Mouse (Mus musculus): ENCODE results near the gene Trappc4.
"Not testable (repeated sequence)": the region's sequence is repeated elsewhere in the genome, so short reads cannot be mapped to it uniquely, and the experiment has no call there.

Gene Trappc4

DNA sequence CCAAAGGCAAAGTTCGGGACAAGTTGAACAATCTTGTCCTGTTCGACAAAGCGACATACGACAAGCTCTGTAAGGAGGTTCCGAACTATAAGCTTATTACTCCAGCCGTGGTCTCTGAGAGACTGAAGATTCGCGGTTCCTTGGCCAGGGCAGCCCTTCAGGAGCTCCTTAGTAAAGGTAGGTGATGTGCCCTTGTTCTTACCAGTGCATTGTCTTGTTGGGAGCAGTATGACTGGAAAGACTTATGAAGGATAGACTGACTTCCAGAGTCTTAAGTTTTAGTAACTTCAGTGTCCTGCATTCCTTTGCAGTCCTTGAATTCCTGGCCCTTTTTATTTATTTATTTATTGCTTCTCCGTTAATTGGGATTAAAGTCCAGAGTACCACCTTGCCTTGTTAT, 1.3 kb upstream of the Trappc4 start:
- not testable (repeated sequence) for DNase-seq (ENCODE audit: low spot score in 2 of 2)

DNA sequence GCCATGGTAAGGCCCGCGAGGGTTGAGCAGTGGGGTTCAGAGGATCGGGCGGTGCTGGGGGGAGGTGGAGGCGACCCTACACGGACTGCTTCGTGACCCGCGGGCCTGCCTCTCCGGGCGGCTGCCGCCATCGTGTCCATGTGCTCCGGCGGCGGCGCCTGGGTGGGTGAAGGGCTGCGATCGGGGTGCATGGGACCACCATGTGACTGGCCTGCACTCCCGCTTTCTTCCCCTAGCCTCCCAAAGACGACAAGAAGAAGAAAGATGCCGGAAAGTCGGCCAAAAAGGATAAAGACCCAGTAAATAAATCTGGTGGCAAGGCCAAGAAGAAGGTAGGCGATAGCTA, 325 bp upstream of the Trappc4 start:
- DNase-seq (ENCODE audit: low spot score in 2 of 2) = no peak

DNA sequence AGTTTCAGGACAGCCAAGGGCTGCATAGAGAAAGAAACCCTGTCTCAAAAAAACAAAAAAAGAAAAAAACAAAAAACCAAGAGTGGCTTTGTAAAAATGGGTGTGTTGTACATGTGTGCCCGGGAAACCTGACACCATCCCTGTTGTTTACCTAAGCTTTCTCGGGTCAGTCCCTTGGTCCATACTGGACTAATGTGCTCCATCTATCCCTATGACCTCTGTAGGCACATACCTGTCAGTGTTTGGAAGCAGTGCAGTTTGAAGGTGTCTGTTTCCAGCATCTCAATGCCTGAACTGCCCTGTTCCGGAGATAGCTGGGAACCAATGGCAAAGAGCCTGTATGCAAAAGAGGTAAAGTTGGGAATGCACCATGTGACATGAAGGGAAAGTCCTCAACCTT, 2.4 kb downstream of the Trappc4 start:
- DNase-seq (ENCODE audit: low spot score in 2 of 2) = no peak

- DNase-seq (ENCODE audit: low spot score in 2 of 2) = no peak
Measured at GRCm38 (mm10) chr9:44401081-44401480, 6.3 kb downstream of the Trappc4 start.

DNA sequence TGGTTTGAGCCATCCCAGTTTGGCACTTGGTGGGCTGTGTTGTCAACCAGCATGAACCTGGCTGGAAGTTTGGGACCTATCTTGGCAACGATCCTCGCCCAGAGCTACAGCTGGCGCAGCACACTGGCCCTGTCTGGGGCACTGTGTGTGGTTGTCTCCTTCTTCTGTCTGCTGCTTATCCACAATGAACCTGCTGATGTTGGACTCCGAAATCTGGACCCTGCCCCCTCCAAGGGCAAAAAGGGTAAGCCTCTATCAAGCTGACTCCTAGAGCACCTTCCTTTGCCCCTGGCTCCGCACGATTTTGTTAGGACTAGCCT, 7.6 kb downstream of the Trappc4 start:
- no peak for DNase-seq (ENCODE audit: low spot score in 2 of 2)

DNA sequence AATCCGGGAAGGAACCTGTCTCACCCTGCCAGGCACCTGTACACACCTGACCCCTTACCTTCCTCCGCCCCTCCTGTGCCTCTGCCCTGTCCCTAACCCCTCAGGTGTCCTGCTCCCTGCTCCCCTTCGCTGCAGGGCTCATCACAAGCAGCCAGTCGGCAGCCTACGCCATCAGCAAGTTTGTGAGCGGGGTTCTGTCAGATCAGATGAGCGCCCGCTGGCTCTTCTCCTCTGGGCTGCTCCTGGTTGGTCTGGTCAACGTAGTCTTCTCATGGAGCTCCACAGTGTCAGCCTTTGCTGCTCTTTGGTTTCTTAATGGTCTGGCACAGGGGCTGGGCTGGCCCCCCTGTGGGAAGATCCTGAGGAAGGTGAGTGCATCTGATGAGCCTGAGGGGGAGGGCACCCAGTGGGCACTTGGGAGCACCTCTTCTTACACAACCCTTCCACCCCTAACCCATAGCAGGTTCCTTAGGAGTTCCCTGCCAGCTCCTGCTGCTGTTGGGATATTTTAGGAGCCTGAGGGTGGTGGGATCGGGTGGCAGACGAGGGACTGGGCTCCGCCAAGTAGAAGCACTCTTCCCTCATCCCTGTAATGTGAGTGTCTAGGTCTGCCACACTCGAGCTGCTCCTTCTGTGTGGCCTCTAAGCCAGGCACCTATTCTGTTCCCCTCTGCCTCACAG, 8.1 kb downstream of the Trappc4 start:
- no peak for DNase-seq (ENCODE audit: low spot score in 2 of 2)

DNA sequence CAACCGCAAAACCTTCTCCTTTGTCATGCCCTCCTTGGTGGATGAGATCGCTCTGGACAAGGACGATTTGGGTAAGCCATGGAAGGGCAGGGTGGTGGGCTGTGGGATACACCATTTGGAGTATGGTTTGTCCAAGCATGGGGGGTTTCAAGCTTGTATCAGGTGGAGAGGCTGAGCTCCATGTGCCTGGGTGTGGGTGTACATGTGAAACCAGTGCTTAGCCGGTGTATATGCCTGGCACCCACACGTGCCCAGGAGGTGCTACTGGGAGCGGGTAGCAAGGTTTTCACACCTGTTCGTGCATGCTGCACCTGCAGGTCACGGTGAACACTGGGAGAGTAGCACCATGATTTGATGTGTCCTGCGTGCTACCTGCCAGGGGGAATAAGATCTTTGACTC, 8.8 kb downstream of the Trappc4 start:
- no peak for DNase-seq (ENCODE audit: low spot score in 2 of 2)

- no peak for DNase-seq (ENCODE audit: low spot score in 2 of 2)
Measured at GRCm38 (mm10) chr9:44398087-44398486, 9.3 kb downstream of the Trappc4 start.

DNA sequence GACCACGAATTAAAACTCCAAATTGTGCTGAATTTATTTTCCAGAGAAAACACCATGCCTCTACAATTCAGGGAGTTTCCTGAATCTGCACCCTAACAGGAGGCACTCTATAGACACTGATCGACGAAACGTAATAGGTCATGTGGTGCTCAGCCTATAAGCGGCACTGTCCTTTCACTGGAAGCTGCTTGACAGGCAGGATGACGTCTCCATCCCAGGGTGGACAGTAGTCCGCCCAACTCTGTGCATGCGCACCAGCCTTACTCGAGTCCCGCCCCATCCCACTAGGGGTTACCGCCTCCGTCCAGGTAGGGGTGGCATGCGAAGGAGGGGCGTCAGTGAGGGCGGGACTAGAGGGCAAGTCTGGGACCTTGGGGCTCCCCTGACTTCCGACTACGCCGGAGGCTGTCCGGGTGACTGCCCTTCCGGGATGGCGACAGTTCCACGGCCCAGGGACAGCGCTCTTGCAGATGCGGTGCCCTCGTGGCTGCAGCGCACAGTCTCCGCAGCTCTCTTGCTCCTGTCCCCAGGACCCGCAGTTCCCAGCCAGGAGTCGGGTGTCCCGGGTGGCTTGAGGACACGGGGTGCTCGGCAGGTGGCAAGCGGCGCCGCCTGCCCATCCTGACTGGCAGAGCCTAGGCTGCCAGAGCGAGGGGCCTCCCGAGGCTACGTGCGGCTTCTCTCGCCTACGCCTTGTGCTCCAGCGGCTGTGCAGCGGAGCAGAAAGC, 10.6 kb downstream of the Trappc4 start, which contains the start of gene Slc37a4:
Gene Slc37a4, plus strand, starts transcription at position 169 of the 728 bp plus-strand sequence.
- peak; percentile 96 to 98 for DNase-seq (ENCODE audit: low spot score in 2 of 2)

GRCm38 (mm10) chr9:44391466-44391865, 15.9 kb downstream of the Trappc4 start:
- DNase-seq (ENCODE audit: low spot score in 2 of 2) = peak in 1 of 2 experiments; percentile 81

DNA sequence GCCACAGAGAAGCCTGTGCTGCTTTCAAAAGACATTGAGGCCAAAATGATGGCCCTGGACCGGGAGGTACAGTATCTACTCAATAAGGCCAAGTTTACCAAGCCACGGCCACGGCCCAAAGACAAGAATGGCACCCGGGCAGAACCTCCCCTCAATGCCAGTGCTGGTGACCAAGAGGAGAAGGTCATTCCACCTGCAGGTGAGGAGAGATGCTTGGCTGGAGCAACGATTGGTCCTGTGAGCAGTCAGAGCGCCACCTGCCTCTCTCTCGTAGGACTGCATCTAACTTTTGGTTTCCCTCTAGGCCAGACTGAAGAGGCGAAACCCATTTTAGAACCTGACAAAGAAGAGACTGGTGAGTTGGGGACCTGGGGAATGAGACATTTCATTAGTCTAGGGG, 18.1 kb downstream of the Trappc4 start:
- DNase-seq (ENCODE audit: low spot score in 2 of 2) = peak in 1 of 2 experiments; percentile 68

GRCm38 (mm10) chr9:44387221-44387620, 20.2 kb downstream of the Trappc4 start:
- DNase-seq (ENCODE audit: low spot score in 2 of 2) = no peak

GRCm38 (mm10) chr9:44384596-44384995, 22.8 kb downstream of the Trappc4 start:
- DNase-seq (ENCODE audit: low spot score in 2 of 2) = no peak

DNA sequence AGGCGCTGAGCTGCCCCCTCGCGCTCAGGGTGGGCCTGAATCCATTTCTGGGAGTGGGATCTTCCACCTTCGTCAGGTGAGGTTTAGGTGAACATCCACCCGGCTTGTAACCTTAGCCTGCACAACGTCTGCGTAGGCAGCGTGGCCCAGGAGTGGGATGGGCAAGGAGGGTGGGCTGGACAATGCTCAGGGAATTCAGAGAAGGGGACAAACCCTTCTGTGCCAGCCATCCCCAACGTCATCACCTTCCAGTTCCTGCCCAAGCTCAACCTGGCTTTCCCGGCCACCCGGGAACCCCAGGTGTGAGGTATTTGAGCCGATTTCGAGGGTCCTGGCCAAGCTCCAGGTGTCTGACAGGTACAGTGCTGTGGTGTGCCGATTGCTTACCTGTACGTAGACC, 27.5 kb downstream of the Trappc4 start:
- DNase-seq (ENCODE audit: low spot score in 2 of 2) = peak; percentile 52 to 53

DNA sequence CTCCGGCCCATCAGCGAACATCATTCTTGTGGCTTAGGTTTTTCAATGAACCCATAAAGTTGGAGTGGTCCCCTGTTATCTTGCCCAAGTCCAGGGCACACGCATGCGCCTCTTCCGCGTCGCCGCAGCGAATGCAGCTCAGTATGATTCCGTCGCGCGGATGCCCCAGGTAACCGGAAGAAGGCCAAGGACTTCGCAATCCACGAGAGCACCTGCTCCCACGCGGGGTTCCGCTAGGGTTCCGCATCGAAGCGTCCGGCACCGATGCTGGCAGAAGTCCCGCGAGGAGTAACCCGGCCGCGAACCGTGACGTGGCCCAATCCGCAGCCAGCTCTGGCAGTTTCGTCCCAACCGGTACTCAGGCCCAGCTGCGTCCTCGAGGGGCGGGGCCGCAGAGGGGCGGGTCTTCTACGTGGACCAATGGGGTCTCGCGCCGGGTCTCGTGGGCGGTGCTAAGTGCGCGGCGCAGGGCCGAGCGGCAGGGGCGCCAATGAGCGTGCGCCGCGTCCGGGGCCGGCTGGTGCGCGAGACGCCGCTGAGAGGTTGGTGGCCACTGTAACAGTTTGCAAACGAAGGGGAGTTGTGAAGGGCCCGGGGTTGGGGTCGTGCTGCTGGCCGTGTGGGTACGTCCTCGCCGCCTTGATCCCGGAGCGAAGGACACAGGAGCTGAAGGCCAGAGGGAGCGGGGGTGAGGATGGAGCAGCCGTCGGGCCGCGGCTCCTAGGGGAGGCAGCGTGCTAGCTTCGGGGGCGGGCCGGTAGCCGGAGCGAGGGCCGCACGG, 28.2 kb downstream of the Trappc4 start, which contains the start of gene Hyou1:
Gene Hyou1, plus strand, starts transcription at position 437 of the 781 bp plus-strand sequence.
- peak; percentile 99 for DNase-seq (ENCODE audit: low spot score in 2 of 2)

GRCm38 (mm10) chr9:44378153-44378730, 29.2 kb downstream of the Trappc4 start:
- DNase-seq (ENCODE audit: low spot score in 2 of 2) = no peak

DNA sequence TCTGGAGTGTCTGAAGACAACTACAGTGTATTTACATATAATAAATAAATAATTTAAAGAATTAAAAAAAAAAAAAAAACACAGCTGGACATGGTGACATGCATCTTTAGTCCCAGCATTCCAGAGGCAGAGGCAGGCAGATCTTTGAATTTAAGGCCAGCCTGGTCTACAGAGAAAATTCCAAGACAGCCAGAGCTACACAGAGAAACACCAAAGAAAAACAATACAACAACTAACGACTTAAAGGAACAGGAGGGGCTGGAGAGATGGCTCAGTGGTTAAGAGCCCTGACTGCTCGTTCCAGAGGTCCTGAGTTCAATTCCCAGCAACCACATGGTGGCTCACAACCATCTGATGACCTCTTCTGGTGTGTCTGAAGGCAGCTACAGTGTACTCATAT, 30.1 kb downstream of the Trappc4 start:
- DNase-seq (ENCODE audit: low spot score in 2 of 2) = not testable (repeated sequence)

DNA sequence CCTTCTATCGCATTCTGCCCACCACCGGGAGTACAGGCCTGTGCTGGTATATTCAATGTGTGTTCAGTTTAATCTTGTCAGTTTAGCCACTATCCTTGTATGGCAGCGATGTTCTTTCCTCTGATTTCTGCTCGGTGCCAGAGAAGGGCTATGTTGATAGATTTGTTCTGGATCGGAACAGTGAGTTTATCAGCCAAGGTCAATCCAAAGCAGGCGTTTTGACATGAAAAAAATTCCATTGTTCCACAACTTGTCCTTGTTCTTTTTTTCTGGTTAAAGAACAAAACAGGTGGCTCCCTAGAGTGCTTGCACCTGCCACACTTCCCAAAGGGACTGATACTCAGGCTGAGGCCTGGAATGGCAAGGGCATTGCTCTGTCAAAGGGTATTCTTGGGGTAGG, 31.3 kb downstream of the Trappc4 start:
- DNase-seq (ENCODE audit: low spot score in 2 of 2) = no peak

DNA sequence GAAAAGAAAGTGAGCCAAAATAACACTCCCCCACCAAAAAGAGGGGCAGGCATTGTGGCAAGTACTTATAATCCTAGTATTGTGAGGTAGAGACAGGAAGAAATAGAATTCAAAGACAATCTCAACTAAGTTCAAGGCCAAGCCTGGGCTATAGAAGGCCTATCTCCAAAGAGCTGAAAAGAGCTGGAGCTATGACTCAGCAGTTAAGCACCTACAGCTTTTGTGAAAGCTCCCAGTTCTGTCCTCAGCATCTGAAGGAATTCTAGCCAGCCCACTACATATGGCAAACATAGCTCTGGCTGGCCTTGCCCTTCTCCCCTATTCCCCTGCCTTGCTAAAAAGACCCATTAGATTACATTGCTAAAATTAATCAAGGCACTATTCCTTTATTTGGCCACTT, 34.0 kb downstream of the Trappc4 start:
- DNase-seq (ENCODE audit: low spot score in 2 of 2) = no peak

DNA sequence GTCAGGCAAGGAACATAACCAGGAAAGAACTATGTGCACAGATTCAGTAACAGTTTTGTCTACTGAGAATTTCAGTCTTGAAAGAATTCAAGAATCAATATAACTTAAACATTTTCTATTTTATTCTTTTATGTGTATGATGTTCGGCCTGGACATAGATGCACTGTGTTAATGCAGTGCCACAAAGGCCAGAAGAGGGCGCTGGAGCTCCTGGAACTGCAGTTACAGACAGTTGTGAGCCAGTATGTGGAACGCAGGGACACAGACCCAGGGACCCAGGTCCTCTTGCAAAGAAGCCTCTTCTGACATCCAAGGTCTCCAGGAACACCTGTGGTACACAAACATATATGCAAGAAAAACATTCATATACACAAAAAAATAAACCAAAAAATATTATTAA, 42.9 kb downstream of the Trappc4 start:
- DNase-seq (ENCODE audit: low spot score in 2 of 2) = no peak

- DNase-seq (ENCODE audit: low spot score in 2 of 2) = not testable (repeated sequence)
Measured at GRCm38 (mm10) chr9:44361931-44362330, 45.5 kb downstream of the Trappc4 start.

- peak; percentile 97 to 98 for DNase-seq (ENCODE audit: low spot score in 2 of 2)
Measured at GRCm38 (mm10) chr9:44361190-44361917, 46.0 kb downstream of the Trappc4 start, which contains the start of gene Vps11. Vps11 (minus strand) TSS chr9:44361670.

Measured in right cerebral cortex, postnatal 10 days (tissue).